Mouse (Mus musculus) kidney, postnatal 4 days (tissue): ENCODE results near the gene Bcar3.

Experiments
- DNase-seq, 2 experiments: peaks; one replicate each; pipeline ENCODE4 v3.0.0; 2021; ENCODE audit warnings: mixed read lengths in 2 of 2

Bcar3 gene

DNA sequence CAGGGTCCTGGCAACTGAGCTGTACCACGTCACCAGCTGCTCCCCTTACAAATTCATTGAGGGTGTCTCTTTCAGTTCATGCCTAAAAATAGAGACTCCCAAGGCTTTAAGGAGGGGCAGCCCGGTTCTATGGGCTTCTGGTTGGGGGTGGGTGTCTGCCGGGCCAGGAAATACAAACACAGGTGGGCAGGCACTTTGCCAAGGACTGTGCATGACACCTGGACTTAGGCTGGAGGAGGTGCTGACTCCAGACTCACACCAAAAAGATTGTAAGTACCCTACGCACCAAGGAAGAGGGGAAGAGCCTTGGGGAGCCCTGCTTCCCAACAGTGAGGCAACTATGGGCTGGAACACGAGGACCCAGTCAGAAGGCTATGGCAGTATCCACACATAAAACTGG lies 44.1 kb downstream of the Bcar3 start:
- no peak for DNase-seq

DNA sequence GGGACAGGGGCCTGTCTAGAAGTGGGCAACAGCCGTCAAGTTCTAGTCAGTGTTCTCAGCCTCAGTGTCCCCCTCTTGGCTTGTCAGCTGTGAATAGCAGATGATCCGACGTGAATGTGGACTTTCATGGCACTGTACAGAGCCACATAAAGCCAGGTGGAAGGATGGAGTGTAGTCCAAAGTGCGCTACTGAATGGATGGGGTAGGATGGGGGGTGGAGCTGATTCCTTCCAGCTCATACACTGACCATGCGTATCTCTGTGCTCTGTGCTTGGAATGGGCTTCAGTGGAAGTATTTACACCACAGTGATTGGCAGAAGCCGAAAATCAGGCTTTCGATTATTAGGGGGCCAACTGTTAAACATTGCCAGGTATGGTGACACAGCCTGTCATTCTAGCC lies 45.0 kb downstream of the Bcar3 start:
- DNase-seq: no peak

DNA sequence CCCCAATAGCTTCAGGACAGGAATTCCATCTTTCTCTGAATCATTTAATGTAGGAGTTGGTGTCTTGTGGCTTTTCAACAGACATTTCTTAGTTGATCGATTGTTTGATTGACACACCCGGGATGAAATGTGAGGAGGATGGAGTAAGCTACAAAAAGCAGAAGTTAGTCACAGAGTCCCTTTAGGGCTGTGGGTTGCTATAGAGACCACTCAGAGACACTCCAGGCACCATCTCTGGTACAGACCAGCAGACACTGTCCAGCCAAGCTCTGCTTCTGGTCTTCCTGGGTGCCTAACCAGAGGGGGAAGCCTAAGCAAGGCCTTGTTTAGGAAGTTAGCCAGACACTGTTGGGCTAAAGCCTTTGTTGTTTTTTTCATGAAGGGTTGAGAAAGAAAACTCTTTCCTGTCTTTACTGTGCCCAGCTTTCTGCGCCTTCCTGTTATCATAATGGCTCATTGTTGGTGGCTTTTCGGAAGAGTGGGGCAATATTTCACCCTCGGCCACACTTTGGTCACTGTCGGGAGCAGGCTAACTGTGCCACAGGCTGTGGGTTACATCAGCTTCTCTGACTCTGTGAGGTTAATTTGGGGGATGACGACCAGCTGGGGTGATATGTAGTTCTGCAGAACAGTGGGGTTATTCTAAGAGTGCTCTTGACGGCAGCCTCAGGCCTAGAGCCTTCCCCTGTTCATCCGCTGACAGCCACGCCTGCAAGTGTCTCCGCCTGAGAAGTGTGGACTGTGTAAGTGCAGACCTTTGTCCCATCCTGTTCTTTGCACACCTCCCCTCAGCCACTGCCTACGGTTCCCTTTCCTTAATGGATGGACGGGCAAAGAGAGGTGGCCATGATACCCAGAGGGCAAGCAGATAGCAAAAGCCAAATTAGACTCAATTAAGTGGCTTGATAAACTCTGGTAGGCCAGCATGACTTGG lies 46.5 kb downstream of the Bcar3 start:
- no peak for DNase-seq

DNA sequence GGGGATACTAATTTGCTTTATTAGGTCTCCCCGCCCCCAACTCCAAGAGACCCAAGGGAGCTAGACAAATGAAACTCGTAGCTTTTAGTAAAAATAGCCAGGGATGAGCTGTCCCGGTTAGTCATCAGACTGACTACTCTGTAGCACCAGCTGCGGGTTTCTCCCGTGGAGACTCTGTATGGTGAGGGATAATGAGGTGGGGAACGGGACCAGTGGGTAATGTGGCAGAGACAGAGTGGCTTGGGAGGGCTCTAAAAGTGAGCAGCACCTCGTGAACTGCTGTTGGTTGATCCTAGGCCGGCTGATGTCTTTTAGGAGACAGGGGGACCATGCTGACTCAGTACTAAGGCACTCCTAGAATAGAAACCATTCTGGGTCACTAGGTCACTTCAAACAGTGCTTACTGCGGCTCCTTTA lies 49.5 kb downstream of the Bcar3 start:
- DNase-seq: no peak

DNA sequence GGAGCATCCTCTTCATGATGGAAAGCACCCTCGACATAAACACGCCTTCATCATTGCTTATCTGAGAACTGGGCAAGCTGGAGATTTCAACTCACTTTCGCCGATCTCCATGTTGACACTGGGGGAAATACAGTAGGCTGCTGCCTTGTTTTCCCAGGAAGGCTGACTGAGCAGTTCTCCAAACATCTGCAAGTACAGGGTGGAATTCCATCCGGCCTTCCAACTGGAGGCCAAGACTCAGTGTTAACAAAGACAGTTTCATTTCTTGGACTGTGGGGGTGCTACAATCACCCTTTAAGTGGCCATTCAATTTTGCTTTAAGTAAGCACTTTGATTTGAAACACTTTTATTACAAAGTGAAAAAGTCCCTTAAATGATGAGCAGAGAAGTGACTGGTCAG lies 50.4 kb downstream of the Bcar3 start:
- no peak for DNase-seq

DNA sequence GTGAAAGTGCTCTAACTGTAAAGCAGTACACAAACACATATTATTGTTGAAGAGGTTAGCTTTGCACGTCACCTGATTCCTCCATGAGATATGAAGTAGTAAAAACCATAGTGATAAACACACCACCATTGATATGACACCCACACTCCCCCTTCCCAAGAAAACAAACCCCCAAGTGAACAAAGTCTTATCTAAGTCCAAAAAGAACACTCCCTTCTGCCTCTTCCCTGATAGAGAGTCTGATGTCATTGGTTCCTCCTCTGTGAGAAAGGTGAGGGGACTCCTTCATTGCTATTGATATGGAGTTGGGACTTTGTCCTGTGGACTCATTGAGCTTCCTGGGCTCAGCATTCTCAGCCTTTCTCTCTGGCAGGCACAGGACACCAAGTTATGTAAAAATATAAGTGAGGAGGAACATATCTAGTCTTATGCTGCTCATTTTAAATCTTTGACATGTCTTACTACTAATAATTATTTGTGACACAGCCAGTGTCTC lies 52.1 kb downstream of the Bcar3 start:
- DNase-seq: no peak

DNA sequence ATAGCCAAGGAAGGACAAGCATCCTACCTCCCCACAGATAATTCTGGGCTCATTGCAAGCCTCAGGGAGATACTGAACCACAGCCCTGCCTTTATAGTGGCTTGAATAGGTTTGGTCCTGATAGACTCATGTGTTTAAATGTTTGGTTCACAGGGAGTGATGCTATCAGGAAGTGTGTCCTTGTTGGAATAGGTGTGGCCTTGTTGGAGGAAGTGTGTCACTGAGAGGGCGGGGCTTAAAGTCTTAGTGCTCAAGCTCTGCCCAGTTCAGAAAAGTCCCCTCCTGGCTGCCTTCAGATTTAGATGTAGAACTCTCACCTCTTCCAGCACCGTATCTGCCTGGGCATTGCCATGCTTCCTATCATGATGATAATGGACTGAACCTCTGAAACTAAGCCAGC lies 52.7 kb downstream of the Bcar3 start:
- no peak for DNase-seq

DNA sequence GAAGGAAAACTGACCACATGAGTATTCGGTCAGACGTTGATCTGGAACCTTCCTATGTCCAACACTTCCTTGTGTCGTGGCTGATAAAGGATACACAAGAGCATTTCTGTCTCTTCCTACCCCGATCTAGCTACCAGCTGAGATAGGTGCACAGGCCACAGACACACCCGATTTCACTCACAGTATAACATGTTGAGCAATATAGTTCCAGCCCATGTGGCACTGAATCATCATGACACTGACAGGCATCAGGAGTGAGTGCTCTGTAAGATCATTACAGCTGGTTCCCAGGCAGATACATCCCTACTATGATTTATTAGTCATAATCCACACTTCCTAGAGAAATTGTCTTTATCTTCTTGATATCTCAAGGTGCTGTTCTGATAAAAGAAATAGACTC lies 54.7 kb downstream of the Bcar3 start:
- DNase-seq: no peak

DNA sequence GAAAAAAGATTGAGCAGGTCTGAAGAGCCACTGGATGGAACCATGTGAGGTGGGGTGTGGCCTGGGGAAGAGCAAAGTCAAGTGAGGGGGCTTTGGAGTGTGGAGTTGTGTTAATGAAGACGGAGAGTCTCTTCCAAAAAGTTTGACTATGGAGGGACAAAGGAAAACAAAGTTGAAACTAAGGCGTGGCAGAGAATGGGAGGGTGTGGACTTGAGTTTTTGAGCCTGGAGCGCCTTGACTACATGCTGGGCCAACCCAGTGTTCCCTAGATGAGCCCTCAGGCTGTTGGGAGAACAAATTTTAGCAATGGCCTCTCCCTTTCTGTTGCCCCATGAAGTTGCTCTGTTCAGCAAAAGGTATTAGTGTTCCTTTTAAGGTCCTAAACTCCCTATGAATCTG lies 58.9 kb downstream of the Bcar3 start:
- DNase-seq: no peak

DNA sequence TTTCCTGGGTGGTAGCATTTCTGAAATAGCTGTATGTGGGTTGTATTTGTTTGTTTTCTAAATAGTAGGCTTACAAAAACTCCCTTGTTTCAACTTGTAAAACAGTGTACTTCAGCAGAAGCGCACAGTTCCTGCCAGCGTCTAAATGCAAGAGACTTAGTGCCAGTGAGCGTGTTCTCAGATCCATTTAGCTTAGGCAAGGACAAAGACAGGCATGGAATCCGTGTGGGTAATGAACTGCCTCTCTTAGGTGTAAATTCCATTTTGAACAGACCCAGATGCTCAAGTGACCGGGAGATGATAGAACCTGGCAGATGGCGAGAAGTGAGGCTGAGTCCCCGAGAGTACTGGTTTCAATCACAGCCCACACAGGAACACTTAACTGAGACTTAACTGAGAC lies 65.5 kb downstream of the Bcar3 start:
- DNase-seq: no peak

DNA sequence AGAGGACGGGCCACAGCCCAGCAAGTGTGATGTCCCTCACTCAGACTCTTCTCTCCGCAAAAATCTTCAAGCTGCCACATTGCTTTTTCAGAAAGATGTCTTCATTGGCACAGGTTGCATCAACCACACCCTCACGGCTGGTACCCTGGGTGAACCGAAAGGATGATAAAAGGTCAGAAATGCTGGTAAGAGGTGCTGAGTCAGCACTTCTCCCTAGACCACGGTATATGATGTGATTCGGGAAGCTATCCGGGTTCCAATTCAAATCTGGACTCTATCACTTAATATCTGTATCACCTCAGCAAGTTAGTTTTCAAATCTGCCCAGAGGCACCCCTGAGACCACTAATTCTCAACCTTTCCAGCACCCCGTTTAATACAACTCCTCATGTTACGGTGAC lies 66.0 kb downstream of the Bcar3 start:
- DNase-seq: no peak

DNA sequence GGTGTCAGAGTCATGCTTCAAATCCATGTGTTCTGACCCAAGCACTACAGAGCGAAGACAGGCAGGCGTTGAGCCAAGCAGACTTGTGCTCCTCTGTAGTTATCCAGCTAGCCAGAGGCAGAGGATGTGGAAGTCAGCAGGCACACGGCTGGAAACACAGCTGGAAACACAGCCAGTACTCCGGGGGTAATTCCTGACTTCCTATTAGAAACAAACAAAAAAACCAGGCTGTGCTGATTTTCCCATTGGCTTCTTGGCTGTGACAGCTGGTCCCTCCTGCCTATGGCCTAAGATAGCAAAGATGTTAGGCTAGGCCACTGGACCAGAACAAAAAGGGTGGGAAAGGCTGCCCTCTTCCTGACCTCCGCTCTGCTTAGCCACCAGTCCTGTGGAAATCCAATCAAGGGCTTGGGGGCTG lies 66.8 kb downstream of the Bcar3 start:
- peak; percentile 40 to 67 for DNase-seq

DNA sequence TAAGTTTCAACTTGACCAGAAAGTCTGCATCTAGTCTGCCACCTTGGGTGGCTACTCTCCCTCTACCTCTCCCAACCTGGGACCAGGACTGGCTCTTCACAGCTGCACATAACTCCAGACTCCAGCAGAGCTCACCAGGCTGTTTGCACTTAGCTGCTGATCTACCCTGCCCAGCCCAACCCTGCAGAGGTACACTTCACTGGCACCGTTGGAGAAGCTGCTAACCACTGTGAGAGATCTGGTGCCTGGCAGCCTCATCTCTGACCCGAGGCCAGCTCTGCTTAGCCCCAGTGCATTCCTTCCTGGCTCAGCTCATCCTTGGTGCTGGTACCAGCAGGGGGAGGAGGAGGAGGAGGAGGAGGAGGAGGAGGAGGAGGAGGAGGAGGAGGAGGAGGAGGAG lies 68.8 kb downstream of the Bcar3 start:
- DNase-seq: peak in 1 of 2 experiments; percentile 29

DNA sequence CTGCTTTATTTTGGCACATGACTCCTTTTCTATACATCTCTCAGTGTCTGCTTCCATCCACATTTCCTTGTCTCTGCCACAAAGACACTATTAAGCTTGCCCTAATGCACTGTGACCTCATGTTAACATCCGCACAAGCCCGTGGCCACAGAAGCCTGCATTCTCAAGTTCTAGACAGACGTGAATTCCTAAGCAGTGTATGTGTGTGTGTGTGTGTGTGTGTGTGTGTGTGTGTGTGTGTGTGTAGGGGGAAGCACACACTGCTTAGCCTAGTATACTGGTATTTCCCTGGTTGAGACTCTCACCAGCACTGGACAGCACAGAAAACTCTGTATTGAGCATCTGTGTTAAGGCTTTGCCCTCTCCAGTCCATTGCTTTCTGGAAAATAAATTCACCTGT lies 70.6 kb downstream of the Bcar3 start:
- DNase-seq: no peak

DNA sequence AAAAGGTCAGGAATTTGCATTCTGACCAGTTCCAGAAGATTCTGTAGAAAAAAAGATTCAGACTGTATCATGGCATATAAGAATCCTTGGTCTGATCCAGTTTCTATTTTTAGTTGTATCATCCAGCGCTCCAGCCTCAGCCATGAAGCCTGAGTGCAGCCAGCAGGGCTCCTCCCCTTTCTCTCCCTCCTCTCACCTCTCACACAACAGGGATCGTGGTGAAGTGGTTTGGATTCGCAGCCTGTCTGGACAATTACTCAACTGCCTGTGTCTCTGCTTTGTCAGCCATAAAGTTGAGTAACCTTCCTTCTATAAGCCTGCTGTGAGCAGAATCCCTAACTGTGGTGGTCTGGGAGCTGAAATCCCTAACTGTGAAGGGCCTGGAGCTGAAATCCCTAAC lies 71.4 kb downstream of the Bcar3 start:
- DNase-seq: peak; percentile 37 to 64

DNA sequence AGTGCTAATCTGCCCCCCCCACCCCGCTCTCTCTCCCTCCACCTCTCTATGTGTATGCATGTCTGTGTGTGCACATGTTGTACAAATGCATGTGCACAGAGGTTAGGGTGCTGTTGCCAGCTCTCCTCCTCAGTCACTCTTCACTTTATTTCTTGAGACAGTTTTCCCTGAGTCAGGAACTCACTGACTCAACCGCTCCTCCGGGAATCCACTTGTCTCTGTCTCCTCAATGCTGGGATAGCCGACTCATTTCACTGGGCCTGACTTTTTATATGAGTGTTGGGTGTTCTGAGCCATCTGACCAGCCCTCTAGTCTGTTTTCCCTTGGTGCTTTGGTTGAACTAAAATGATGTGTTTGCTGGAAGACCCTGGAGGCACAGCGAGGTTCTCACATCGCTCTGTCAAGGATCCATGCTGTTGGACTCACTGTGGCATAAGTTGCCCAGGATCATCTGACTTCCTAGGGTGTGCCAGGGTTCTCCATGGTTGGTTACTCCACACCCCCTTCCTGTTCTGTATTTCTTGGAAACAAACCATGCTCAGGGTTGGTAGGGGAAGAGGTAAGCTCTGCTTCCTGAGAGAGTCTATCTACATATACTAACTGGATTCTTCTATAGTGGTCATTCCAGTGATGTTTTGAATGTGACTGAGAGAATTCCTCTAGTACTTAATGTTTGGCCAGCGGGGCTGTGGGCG lies 77.9 kb downstream of the Bcar3 start:
- no peak for DNase-seq

DNA sequence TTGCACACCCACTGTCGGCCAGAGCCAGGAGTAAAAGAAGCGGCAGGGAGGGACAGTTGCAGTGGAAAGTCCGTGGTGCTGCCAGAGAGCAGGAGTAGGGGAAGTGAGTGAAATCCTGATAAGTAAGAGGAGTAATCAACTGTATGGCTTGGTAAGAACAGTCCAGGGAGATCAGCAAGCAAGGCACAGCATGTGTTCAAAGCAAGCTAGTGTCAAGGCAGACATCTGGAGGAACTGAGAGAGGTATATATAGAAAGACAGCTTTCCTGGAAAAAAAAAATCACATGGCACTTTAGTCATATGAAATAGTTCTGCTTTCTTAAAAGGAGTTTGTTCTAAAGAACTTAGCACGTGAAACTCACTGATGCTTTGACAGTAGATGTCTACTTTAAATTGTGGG lies 78.7 kb downstream of the Bcar3 start:
- DNase-seq: no peak

DNA sequence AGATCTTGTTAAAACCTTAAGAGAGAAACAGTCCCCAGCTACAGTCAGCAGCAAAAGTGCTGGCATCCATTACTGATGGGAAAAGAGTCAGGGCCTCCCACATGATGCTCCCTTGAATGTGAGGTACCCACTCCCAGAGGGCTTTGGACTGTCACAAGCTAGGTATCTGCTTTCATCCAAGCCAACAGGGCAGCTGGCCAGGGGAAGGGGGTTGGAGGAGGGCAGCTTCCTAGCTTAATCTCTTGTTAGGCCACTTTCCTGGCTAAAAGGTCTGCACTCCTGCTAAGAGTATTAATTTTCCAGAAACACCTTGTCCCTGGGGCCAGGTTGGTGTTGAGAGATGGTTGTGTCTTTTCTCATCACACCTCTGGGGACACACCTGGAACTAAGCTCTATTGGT lies 82.1 kb downstream of the Bcar3 start:
- no peak for DNase-seq

DNA sequence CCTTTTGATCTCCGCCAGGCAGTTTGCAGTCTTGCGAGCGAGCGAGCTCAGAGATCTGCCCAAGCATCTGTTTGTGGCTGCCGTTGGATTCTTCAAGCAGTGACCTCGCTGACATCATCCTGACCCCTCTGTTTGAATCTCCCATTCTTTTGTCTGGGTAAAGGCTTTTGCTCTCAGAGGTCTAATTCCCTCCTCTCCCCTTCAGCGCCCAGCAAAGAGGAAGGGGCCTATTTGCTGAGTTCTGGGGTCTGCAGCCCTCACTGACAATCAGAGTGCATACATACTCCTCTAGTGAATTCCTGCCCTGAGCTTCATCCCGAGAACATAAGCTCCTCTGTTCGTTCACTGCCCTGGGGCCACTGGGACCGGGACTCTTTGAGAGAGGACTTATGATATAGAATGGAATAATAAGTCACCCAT lies 82.5 kb downstream of the Bcar3 start:
- peak; percentile 38 to 56 for DNase-seq

DNA sequence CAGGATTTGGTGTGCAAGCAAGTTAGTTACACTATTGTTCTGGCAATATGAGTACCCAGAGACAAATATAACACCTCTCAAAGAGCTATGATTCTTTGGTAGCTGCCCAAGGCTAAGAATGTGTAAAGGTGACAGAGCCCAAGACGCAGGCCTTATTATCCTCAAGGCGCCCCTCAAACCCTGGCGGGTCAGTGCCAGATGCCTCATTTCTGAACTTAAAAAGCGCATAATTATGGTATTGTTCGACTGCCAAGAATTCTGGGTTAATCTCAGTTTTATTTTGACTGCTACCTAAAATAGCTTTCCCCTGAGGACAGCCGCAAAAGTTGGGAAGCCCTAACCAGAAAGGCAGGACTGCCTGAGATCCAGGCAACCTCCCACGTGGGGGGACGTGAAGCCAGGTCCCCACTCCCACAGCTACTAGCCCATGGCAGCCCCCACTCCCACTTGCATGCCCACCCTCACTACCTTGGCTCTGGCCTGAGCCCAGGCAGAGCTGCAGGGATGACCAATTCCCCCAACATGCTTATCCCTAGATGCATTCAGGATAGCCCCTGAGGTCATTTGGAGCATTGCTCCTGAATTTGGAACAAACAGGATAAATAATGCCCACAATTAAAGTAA lies 83.0 kb downstream of the Bcar3 start:
- no peak for DNase-seq

DNA sequence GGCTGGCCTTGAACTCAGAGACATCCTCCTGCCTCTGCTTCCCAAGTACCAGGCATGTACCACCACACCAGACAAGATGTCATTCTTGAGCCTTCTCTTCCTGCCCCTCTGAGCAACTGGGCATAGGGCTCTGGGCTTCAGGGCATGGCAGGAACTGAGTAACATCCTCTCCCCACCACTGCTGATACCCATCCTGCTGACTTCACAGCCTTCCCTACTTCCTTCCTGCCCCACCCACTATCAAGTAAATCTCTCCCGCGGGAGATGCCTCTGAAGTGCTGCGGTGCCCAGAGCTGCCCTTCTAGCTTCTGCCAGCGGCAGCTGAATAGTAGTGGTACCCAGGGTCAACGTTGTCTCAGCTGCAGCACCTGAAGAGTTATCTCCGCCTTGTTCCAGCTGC lies 84.7 kb downstream of the Bcar3 start:
- DNase-seq: no peak

DNA sequence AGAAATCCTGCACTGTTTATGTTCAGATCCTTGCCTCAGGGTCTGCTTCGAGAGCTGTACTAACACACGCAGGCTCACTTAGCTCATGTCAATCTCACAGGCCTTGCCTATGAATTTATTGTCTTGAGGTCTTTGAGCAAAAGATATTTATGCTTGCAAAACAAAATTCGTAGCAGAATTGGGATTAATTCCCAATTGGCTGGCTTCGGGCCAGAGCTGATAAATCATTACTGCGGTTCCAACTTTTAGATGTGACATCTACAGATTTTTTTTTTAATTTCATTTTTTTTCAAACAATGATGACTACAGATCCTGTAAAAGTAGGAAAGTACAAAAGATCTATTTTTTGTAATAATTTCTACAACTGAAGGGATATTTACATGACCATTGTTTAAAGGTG lies 86.8 kb downstream of the Bcar3 start:
- peak; percentile 68 to 70 for DNase-seq

DNA sequence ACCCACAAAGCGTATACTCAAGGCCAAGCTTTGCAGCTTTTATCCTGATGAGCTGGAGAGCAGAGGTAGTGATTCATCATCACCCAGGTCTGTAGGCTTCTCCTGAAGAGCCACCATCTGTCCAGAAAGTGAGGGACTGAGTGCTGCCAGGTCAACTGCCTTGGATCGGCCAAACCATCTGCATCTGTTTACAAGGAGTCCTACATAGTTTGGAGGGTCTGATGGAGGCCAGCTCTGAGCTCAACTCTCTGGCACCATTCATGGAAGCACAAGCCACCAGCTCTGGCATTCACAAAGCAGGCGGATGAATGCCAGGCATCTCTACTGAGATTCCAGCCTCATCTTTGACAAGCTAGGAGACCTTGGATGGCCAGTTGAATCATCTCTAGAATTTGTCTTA lies 87.7 kb downstream of the Bcar3 start:
- DNase-seq: no peak

DNA sequence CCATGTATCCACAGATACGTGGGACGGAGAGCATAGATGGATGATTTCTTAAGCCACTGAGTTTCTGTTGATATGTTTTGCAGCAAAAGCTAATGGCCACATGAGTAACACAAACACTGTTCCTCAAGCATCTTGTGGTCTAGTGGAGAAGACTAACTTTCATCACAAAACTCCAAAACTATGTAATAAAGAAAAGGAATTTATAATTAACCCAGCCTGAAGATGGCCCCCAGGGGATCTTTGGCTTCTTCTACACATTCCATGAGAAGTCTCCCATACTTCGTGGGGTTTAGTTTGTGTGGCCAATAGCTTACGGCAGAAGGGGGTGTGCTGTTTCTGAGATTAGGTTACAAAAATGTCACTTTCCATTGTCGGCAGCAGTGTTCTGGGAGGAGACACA lies 92.5 kb downstream of the Bcar3 start:
- DNase-seq: no peak
